Mouse (Mus musculus) cerebellum, adult (tissue): ENCODE data around the gene Fstl1.

Experiments used
- ATAC-seq: cut with Nextera tagmentation; 2 replicates; pipeline ENCODE4 v1.9.2; 2017; ENCODE audit warnings: mild to moderate bottlenecking, moderate library complexity, mixed read lengths; ENCODE audit not compliant: insufficient number of reproducible peaks, low FRiP score, low TSS enrichment

The Fstl1 gene

DNA sequence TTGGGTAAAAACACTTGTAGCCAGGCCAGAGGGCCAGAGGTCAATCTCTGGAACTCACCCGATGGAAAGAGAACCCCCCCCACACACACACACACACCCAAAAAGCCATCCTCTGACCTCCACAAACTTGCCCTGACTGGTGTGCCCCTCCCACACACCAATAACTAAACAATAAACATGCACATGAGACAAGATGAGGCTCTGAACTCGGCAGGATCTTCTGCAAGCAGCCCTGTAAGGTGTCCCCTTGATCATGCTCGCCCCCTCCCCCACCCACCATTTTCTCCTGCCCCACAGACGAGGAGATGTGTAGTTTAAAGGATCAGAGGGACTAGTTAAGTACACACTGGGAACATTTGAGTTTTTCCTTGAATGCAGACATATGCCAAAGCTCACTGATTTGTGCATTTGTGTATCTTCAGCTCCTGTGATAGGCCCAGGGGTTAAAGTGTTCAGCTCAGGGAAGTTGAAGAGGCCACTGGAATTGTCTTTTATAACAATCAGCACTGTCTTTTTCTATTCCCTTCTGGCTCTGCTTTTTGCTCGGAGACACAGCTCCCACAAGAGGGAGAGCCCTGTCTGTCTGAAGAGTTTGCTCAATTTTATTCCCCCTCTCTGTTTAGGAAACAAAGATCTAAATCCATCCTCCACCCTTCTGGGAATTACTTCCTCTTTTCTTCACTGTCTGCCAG, 37.2 kb downstream of the Fstl1 start:
- ATAC-seq: no peak

- peak; percentile 39; the same call in 1 of the 2 replicates for ATAC-seq
Measured at GRCm38 (mm10) chr16:37814383-37814971, 37.8 kb downstream of the Fstl1 start.

DNA sequence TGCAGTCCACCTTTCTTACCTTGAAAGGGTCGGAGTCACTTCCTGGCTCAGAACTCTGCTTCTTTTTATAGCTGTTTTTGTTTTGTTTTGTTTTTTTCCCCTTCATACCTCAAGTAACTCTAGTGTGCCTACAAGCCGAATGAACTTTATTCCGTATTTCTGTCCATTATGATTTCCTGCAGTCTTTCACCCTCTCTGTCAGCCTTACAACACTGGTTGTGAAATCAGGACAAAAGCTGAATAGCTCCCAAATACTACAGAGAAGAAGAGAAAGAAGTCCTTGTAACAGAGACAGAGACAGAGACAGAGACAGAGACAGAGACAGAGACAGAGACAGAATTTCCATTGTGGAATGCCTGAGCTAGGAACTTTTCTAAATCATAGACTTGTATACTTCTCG, 41.3 kb downstream of the Fstl1 start:
- ATAC-seq: no peak

- ATAC-seq: no peak
Measured at GRCm38 (mm10) chr16:37823949-37824348, 47.3 kb downstream of the Fstl1 start.

GRCm38 (mm10) chr16:37824778-37825505, 48.3 kb downstream of the Fstl1 start:
- no peak for ATAC-seq

DNA sequence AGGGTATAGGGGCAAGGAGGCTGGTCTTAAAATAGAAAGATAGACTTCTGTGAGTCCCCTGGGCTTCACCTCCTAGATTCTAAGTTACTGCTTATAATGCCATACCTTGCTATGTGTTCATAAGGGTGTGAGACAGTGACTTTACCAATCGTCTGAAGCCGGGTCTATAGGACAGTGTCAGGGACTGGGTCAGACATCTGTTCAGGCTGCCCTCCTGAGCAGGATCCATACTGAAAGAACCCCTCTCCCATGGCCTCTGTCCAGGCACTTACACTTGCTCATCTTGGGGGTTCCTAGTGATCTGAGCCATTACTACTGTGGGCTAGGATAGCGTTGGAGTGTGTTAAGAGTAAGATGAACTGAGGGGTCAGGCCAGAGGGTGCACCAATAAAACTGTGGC, 49.6 kb downstream of the Fstl1 start:
- no peak for ATAC-seq

DNA sequence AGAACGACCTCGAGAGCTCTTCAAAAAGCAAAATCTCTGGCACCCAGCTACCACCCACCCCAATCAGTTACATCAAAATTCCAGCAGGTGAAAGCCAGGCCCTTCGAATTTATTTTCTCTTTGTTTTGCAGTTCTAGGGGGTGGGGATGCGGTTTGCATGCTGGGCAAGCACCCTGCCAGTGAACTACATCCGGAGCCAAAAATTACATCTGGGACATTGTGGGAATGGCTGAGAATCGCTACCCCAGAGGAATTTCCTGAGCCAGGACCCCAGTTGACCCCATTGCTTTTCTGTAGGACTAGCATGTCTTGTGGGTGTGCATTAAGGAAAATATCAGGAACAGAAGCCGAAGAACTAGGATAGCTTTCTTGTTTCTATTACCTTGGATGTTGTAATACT, 54.4 kb downstream of the Fstl1 start:
- ATAC-seq: no peak

DNA sequence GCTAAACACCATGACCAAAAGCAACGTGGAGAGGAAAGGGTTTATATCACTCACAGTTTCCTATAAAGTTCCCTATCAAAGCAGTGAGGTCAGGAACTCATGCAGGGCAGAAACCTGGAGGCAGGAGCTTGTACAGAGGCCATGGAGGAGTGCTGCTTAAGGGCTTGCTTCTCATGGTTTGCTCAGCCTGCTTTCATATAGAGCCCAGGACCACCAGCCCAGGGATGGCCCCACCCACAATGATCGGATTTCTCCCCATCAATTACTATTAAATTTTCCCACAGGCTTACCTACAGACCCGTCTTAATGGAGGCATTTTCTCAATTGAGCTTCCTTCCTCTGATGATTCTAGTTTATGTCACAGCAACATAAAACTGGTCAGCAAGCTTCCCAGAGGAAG, 60.9 kb downstream of the Fstl1 start:
- ATAC-seq: no peak

- ATAC-seq: no peak
Measured at GRCm38 (mm10) chr16:37842439-37842838, 65.8 kb downstream of the Fstl1 start.

DNA sequence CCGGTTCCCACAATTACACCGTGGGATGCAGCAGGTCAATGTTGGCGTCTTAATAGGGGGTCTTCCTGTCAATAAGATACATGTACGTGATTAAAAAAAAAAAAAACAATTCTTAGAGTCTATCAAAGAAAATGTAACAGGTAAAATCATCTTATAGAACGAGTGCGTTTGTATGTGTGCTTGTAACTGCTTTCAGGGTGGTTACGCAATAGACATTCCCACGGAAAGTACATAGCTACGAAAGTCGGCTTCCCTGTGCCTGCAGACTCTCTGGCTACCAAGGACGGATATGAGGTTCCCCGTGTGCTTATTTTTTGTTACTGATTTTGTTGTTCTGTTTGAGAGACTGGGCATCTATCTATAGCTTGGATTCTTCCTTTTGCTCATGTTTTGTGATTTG, 67.1 kb downstream of the Fstl1 start:
- no peak for ATAC-seq

DNA sequence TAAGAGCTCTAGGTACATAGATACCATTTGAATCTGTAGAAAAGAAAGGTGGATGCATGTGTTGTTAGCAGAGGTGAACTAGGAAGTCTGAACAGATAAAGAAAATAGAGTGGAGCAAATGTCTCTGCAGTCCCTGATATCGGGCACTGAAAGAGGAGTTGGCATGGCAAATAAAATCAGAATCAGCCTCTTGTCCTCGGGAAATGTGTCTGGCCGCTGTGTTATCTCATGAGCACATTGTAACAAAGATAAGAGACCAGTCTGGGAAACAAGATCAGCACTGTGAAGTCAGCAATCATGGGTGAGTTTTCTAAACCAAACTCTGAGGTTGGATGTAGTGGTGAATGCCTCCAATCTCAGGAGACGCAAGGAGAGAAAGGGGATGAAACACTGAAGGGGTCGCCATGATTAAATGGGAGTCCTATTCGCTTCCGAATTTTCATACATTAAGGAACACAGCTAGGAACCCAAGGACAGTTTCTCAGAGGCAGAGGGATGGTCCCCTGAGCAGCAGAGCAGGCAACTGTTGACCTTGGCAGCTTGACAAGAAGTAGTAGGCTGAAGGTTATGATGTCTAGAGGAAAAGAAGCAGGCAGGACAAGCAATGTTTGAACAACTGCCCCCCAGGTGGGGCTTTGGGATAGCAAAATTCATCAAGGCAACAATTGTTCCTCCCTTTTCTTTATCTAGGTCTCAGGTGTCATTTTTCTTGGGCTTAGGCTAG, 68.7 kb downstream of the Fstl1 start:
- ATAC-seq: no peak

GRCm38 (mm10) chr16:37847081-37847480, 70.4 kb downstream of the Fstl1 start:
- no peak for ATAC-seq

- ATAC-seq: no peak
Measured at GRCm38 (mm10) chr16:37851366-37851765, 74.7 kb downstream of the Fstl1 start.

GRCm38 (mm10) chr16:37853279-37853678, 76.6 kb downstream of the Fstl1 start:
- ATAC-seq: no peak

DNA sequence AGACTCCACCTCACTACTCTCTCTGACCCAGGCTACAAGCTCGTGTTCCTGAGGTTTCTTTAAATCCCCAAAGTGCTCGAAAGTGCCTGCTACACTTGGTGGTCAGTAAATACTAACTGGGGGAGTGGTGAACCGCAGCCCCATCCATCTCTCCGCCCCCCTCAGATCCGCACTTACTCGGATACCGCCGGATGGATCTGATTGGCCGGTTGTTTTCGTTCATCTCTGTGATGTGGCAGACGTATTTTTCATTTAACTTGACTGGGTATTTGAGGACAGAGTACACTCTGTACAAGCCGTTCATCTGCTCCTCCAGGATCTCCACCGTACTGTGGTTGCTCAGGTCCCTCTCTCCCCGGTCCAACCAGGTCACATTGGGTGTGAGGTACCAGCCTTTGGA, 77.4 kb downstream of the Fstl1 start:
- ATAC-seq: no peak

- no peak for ATAC-seq
Measured at GRCm38 (mm10) chr16:37854593-37854992, 77.9 kb downstream of the Fstl1 start.

DNA sequence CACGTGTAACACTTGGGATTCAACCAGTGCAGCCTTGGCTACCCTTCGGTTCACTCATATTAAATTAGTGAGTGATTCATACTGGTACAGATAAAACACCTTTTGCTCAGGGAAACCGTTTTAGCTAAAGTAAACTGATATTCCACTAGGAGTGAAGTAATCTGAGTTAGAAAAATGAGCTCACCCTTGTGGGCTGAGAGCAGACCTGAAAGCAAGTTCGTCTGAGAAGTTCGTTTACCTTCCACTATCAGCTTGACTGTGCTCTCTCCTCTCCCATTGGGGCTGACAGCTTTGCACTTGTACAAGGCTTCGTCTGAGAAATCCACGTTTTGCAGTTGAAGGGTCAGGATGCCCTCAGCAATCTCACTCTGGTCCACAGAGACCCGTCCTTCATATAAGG, 78.9 kb downstream of the Fstl1 start:
- no peak for ATAC-seq

- no peak for ATAC-seq
Measured at GRCm38 (mm10) chr16:37856327-37856726, 79.7 kb downstream of the Fstl1 start.

GRCm38 (mm10) chr16:37857495-37857894, 80.8 kb downstream of the Fstl1 start:
- no peak for ATAC-seq

DNA sequence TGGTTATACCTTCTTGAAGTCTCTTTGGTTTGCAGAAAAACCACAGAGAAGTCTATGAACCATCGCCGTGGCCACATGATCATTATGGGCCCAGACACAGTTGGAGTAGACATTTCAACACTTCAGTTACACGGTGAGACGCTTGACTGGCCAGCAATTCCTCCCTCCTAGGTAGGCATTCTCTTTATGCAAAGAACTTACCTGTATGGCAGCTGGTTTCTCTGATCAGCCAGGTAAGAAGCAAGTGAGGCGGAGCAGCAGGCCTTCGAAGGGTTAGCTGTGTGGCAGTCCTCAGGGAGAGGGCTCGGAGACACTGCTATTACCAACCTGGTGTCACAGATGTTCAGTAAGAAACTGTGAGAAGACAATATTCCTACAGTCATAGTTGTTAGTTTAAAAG, 83.5 kb downstream of the Fstl1 start:
- ATAC-seq: no peak

DNA sequence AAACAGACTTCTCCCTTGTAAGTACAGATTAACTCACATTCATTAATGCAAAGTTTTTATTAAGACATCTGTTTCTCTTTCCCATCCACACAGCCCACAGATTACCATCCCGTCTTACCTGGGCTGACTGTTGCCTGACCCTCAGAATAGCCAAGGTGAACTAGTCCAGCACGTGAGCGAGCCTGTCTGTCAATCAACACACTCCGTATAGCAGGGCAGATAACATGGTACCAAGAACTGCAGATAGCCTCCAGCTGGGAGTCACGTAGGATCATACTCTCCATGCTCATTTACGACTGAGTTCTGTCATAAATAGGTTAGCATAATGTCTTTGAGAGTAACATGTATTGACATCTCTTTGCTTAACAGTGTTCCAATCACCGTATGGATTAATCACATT, 84.4 kb downstream of the Fstl1 start, which contains the start of gene Gm36028:
TSS of gene Gm36028 (minus strand) at position 118 of the 400 bp plus-strand sequence.
- ATAC-seq: no peak
